Mouse (Mus musculus) cerebellum, adult 2 months (tissue): ENCODE measurements around the gene Dock6.

ENCODE experiments used
- CTCF ChIP-seq: fragments of 200-500 bp; IDR thresholded peaks from 2 replicates; pipeline ENCODE4 v1.5.1; 2011; ENCODE audit warnings: low read depth, mild to moderate bottlenecking, control low read depth, low read length, moderate library complexity, borderline replicate concordance; ENCODE audit not compliant: insufficient read depth
- POLR2A ChIP-seq: fragments of 200-500 bp; IDR thresholded peaks from 2 replicates; pipeline ENCODE4 v1.6.1; 2011; ENCODE audit warnings: low read length, control low read depth, borderline replicate concordance; ENCODE audit not compliant: insufficient read depth

- TF ChIP-seq CTCF (no peak), POLR2A (no peak)
These were observed 19.8 kb upstream of the Dock6 start for GRCm38 (mm10) chr9:21872204-21872603.
